Mouse (Mus musculus) heart, embryonic 12.5 days (tissue): ENCODE data around the gene Vps37b. TPM values are rescaled to one million over a fixed set of nuclear protein-coding genes. Genes with fewer than 3 reads are reported as not detected.

Experiments
- ATAC-seq: fragments of 200-750 bp; cut with Nextera tagmentation; 2 replicates; pipeline ENCODE4 v1.8.0; 2017; ENCODE audit warnings: moderate TSS enrichment, moderate library complexity; ENCODE audit not compliant: insufficient number of reproducible peaks, low FRiP score
- H3K27ac ChIP-seq: fragments of 300-500 bp; sonication (generic); 2 replicates; pipeline ENCODE4 v1.5.1; 2016; ENCODE audit warnings: mild to moderate bottlenecking, moderate library complexity; ENCODE audit not compliant: poor library complexity, severe bottlenecking
- H3K27me3 ChIP-seq: fragments of 300-500 bp; sonication (generic); replicated peaks from 2 replicates; pipeline ENCODE4 v1.6.1; 2016; ENCODE audit warnings: mild to moderate bottlenecking, moderate library complexity
- H3K36me3 ChIP-seq: fragments of 300-500 bp; sonication (generic); 2 replicates; pipeline ENCODE4 v1.6.1; 2016; ENCODE audit warnings: mild to moderate bottlenecking, moderate library complexity
- H3K4me1 ChIP-seq: fragments of 300-500 bp; sonication (generic); replicated peaks from 2 replicates; pipeline ENCODE4 v1.6.1; 2016; ENCODE audit warnings: mild to moderate bottlenecking
- H3K4me2 ChIP-seq: fragments of 300-500 bp; sonication (generic); 2 replicates; pipeline ENCODE4 v1.6.1; 2016; ENCODE audit warnings: mild to moderate bottlenecking, moderate library complexity
- H3K4me3 ChIP-seq: fragments of 300-500 bp; sonication (generic); 2 replicates; pipeline ENCODE4 v1.5.1; 2016; ENCODE audit warnings: mild to moderate bottlenecking
- H3K9ac ChIP-seq: fragments of 300-500 bp; sonication (generic); 2 replicates; pipeline ENCODE4 v1.6.1; 2016; ENCODE audit warnings: mild to moderate bottlenecking, moderate library complexity
- H3K9me3 ChIP-seq: fragments of 300-500 bp; sonication (generic); replicated peaks from 2 replicates; pipeline ENCODE4 v1.6.1; 2016; ENCODE audit warnings: mild to moderate bottlenecking, moderate library complexity
- WGBS: fragments of 180-500 bp; shearing (Covaris S2); methylation state at CpG from one replicate; pipeline ENCODE4 v1.1.7; 2016; 5-methylcytosine and 5-hydroxymethylcytosine counted together
- polyA plus RNA-seq: library from polyadenylated mRNA; unstranded; fragments of >200 nt; fragmentation: Nextera tagmentation; extraction: Ambion mirVana; gene quantifications from 2 replicates; pipeline ENCODE4 v1.2.1, GENCODE M21; 2016

Gene Vps37b
- polyA plus RNA-seq, 1 experiment from 2014 or later: 61.9 TPM

GRCm38 (mm10) chr5:124021148-124021547 lies 10.9 kb downstream of the Vps37b start:
- Histone ChIP-seq H3K27ac (no peak overlapping the region), H3K9ac (no peak overlapping the region), H3K36me3 (peaks cover 14% of the 10 kb centered on the region), H3K4me3 (no peak overlapping the region), H3K4me1 (peaks cover 94% of the 10 kb centered on the region), H3K9me3 (no peaks in the 10 kb centered on the region), H3K4me2 (no peak overlapping the region), H3K27me3 (no peaks in the 10 kb centered on the region)
- no peak for ATAC-seq
- 91% methylated on average over 11 of the region's 11 CpGs for WGBS

- Histone ChIP-seq H3K27me3 (no peaks in the 10 kb centered on the region), H3K36me3 (peaks cover 14% of the 10 kb centered on the region), H3K4me2 (peak overlapping the region; percentile 40), H3K4me3 (no peak overlapping the region), H3K9ac (0 out of 2 replicates have a peak overlapping the region, but pooled peaks have one; percentile 52), H3K27ac (peak overlapping the region; percentile 77), H3K4me1 (peaks cover 93% of the 10 kb centered on the region), H3K9me3 (no peaks in the 10 kb centered on the region)
- peak; percentile 49 for ATAC-seq
- 53% methylated on average over 12 of the region's 12 CpGs for WGBS
Measured at GRCm38 (mm10) chr5:124019348-124020216, 12.5 kb downstream of the Vps37b start.

GRCm38 (mm10) chr5:124018651-124019050 lies 13.4 kb downstream of the Vps37b start:
- peak overlapping the region; percentile 77 for H3K27ac ChIP-seq
- no peak overlapping the region for H3K4me3 ChIP-seq
- no peaks in the 10 kb centered on the region for H3K27me3 ChIP-seq
- H3K36me3 ChIP-seq: peaks cover 14% of the 10 kb centered on the region
- H3K9me3 ChIP-seq: no peaks in the 10 kb centered on the region
- WGBS: 80% methylated on average over 9 of the region's 9 CpGs
- H3K4me1 ChIP-seq: peaks cover 93% of the 10 kb centered on the region
- no peak for ATAC-seq
- 0 out of 2 replicates have a peak overlapping the region, but pooled peaks have one; percentile 40 for H3K9ac ChIP-seq
- H3K4me2 ChIP-seq: peak overlapping the region; percentile 40; the same call in 1 of the 2 replicates

- H3K36me3 ChIP-seq: peaks cover 14% of the 10 kb centered on the region
- no peak overlapping the region for H3K4me3 ChIP-seq
- no peak overlapping the region for H3K9ac ChIP-seq
- H3K4me1 ChIP-seq: peaks cover 93% of the 10 kb centered on the region
- peak overlapping the region; percentile 94 for H3K27ac ChIP-seq
- no peak for ATAC-seq
- no peaks in the 10 kb centered on the region for H3K27me3 ChIP-seq
- H3K9me3 ChIP-seq: no peaks in the 10 kb centered on the region
- H3K4me2 ChIP-seq: peak overlapping the region; percentile 15
- 45% methylated on average over 9 of the region's 9 CpGs for WGBS
Measured at GRCm38 (mm10) chr5:124017941-124018340, 14.1 kb downstream of the Vps37b start.

- Histone ChIP-seq H3K36me3 (peaks cover 9% of the 10 kb centered on the region), H3K27ac (peak overlapping the region; percentile 94), H3K9ac (peak overlapping the region; percentile 10; the same call in 1 of the 2 replicates), H3K4me2 (0 out of 2 replicates have a peak overlapping the region, but pooled peaks have one; percentile 4), H3K4me3 (no peak overlapping the region), H3K27me3 (no peaks in the 10 kb centered on the region), H3K4me1 (peaks cover 96% of the 10 kb centered on the region), H3K9me3 (no peaks in the 10 kb centered on the region)
- ATAC-seq: no peak
- 68% methylated on average over 7 of the region's 7 CpGs for WGBS
Measured at GRCm38 (mm10) chr5:124016291-124016821, 15.7 kb downstream of the Vps37b start.

- Histone ChIP-seq H3K9me3 (no peaks in the 10 kb centered on the region), H3K4me3 (no peak overlapping the region), H3K27ac (peak overlapping the region; percentile 94), H3K4me2 (peak overlapping the region; percentile 0; the same call in 1 of the 2 replicates), H3K36me3 (0 out of 2 replicates have a peak, but pooled peaks cover 3% of the 10 kb centered on the region), H3K9ac (peak overlapping the region; percentile 13; the same call in 1 of the 2 replicates), H3K27me3 (no peaks in the 10 kb centered on the region), H3K4me1 (peaks cover 97% of the 10 kb centered on the region)
- 76% methylated on average over 2 of the region's 2 CpGs for WGBS
- ATAC-seq: no peak
Measured at GRCm38 (mm10) chr5:124015727-124016126, 16.3 kb downstream of the Vps37b start.

GRCm38 (mm10) chr5:124014791-124015251 lies 17.2 kb downstream of the Vps37b start:
- 14% methylated on average over 11 of the region's 11 CpGs for WGBS
- no peaks in the 10 kb centered on the region for H3K27me3 ChIP-seq
- peak overlapping the region; percentile 59 for H3K4me2 ChIP-seq
- peaks cover 98% of the 10 kb centered on the region for H3K4me1 ChIP-seq
- 0 out of 2 replicates have a peak overlapping the region, but pooled peaks have one; percentile 15 for H3K4me3 ChIP-seq
- peaks cover 7% of the 10 kb centered on the region for H3K36me3 ChIP-seq
- no peaks in the 10 kb centered on the region for H3K9me3 ChIP-seq
- H3K9ac ChIP-seq: peak overlapping the region; percentile 65
- H3K27ac ChIP-seq: peak overlapping the region; percentile 94
- ATAC-seq: no peak

- H3K4me2 ChIP-seq: peak overlapping the region; percentile 59
Measured at GRCm38 (mm10) chr5:124014180-124014579, 17.9 kb downstream of the Vps37b start.

GRCm38 (mm10) chr5:124013747-124014146 lies 18.3 kb downstream of the Vps37b start:
- no peak for ATAC-seq
- H3K36me3 ChIP-seq: peaks cover 18% of the 10 kb centered on the region
- H3K4me2 ChIP-seq: peak overlapping the region; percentile 59
- peak overlapping the region; percentile 94 for H3K27ac ChIP-seq
- WGBS: 54% methylated on average over 16 of the region's 16 CpGs
- 0 out of 2 replicates have a peak overlapping the region, but pooled peaks have one; percentile 65 for H3K9ac ChIP-seq
- peaks cover 92% of the 10 kb centered on the region for H3K4me1 ChIP-seq
- no peaks in the 10 kb centered on the region for H3K27me3 ChIP-seq
- no peak overlapping the region for H3K4me3 ChIP-seq
- H3K9me3 ChIP-seq: no peaks in the 10 kb centered on the region

More at GRCm38 (mm10) chr5:124014180-124014579, 17.9 kb downstream of the Vps37b start:
- peak overlapping the region; percentile 94 for H3K27ac ChIP-seq
- H3K4me1 ChIP-seq: peaks cover 96% of the 10 kb centered on the region
- no peak overlapping the region for H3K4me3 ChIP-seq
- peak overlapping the region; percentile 65 for H3K9ac ChIP-seq
- H3K9me3 ChIP-seq: no peaks in the 10 kb centered on the region
- no peak for ATAC-seq
- H3K36me3 ChIP-seq: peaks cover 13% of the 10 kb centered on the region
- no peaks in the 10 kb centered on the region for H3K27me3 ChIP-seq
- 68% methylated on average over 3 of the region's 3 CpGs for WGBS

GRCm38 (mm10) chr5:124012885-124013284 lies 19.2 kb downstream of the Vps37b start:
- 48% methylated on average over 10 of the region's 10 CpGs for WGBS
- Histone ChIP-seq H3K27ac (peak overlapping the region; percentile 94), H3K9ac (peak overlapping the region; percentile 32), H3K4me3 (no peak overlapping the region), H3K9me3 (no peaks in the 10 kb centered on the region), H3K4me2 (peak overlapping the region; percentile 59), H3K36me3 (peaks cover 26% of the 10 kb centered on the region), H3K4me1 (peaks cover 83% of the 10 kb centered on the region), H3K27me3 (no peaks in the 10 kb centered on the region)
- ATAC-seq: no peak

GRCm38 (mm10) chr5:124011927-124012326 lies 20.1 kb downstream of the Vps37b start:
- Histone ChIP-seq H3K9me3 (no peaks in the 10 kb centered on the region), H3K4me2 (peak overlapping the region; percentile 55), H3K9ac (peak overlapping the region; percentile 60), H3K27me3 (no peaks in the 10 kb centered on the region), H3K27ac (peak overlapping the region; percentile 94), H3K4me1 (peaks cover 73% of the 10 kb centered on the region), H3K36me3 (peaks cover 36% of the 10 kb centered on the region), H3K4me3 (no peak overlapping the region)
- ATAC-seq: no peak
- 14% methylated on average over 8 of the region's 8 CpGs for WGBS
